ENCODE assay signal across 14 mouse cellular contexts in genomic region chr3:151899094-151899493, GRCm38 (mm10).
"Had no signal": no experiment of that assay in that cellular context is flagged by ENCODE, and none has a peak within 500 bp of the region (broad histone marks: within the 10 kb centered on the region; RNA-seq: fewer than 3 reads in every experiment).

No protein-coding gene starts in this region.

- H3K36me3 ChIP-seq: neural tube, embryonic 15.5 days; stomach, embryonic 15.5 days had no signal

- DNase-seq: retina, postnatal 1 day; right cerebral cortex, postnatal 14 days; right cerebral cortex, postnatal 25 days; right cerebral cortex, postnatal 4 days; spleen, adult 18-20 months; thymus, adult 18-20 months; thymus, adult 2 months; thymus, postnatal 14 days; thymus, postnatal 25 days; thymus, postnatal 36 days; thymus, postnatal 4 days had no signal

- H3K4me3 ChIP-seq: neural tube, embryonic 15.5 days; stomach, embryonic 15.5 days had no signal

- H3K4me2 ChIP-seq: neural tube, embryonic 15.5 days; stomach, embryonic 15.5 days had no signal

- H3K27me3 ChIP-seq: neural tube, embryonic 15.5 days; stomach, embryonic 15.5 days had no signal

- H3K9ac ChIP-seq: neural tube, embryonic 15.5 days; stomach, embryonic 15.5 days had no signal

- H3K9me3 ChIP-seq: neural tube, embryonic 15.5 days; stomach, embryonic 15.5 days had no signal

- H3K4me1 ChIP-seq: neural tube, embryonic 15.5 days had no signal

- H3K27ac ChIP-seq: neural tube, embryonic 15.5 days; stomach, embryonic 15.5 days; stomach, postnatal 0 days had no signal
